Mouse (Mus musculus) spleen, postnatal 4 days (tissue): ENCODE data around the gene Tanc1.

Experiments used
- DNase-seq, 2 experiments: peaks; one replicate each; pipeline ENCODE4 v3.0.0; 2022; ENCODE audit warnings: low spot score in 2 of 2

Tanc1 gene

DNA sequence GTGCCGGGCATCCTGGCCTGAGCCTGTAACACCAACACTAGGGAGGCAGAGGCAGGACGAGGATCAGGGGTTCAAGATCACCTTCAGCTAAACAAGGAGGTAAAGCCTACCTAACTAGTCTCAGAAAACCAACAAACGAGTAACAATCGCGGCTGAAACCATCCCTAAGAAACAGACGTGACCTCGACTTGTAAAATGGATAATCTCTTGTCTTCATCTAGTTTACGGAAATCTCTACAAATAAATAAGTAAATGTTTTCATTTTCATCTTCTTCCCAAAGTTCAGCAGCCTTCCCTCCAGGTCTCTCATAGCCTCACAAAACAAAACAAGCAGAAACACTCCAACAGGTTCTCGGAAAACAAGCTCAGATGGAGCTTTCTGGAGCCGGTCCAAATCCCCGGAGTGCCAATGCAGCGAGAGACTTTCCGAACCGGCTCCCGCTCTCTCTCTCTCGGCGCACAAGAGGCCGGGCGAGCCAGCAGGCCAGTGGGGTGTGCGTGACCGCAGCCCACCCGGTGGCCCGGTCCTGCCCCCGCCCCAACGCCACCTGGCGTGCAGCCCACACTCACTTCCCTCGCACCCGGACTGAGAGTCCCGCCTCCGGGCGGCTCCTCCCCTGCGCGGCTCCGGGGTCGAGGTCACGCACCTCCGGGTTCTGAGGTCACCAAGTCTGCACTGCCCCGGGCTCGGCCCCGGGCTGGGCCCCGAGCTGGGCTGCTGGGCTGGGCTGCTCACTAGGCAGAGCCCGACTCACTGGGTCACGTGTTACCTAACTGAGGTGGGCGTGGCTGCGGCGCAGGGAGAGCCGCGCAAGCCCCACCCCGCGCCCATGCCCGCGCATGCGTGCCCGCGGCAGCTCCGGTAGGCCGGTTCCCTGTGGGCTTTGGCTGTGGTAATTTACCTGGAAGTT, 270.2 kb downstream of the Tanc1 start, which contains the start of gene Wdsub1:
TSS of gene Wdsub1 (minus strand) at position 761 of the 911 bp plus-strand sequence.
- DNase-seq: peak; percentile 94 to 97

DNA sequence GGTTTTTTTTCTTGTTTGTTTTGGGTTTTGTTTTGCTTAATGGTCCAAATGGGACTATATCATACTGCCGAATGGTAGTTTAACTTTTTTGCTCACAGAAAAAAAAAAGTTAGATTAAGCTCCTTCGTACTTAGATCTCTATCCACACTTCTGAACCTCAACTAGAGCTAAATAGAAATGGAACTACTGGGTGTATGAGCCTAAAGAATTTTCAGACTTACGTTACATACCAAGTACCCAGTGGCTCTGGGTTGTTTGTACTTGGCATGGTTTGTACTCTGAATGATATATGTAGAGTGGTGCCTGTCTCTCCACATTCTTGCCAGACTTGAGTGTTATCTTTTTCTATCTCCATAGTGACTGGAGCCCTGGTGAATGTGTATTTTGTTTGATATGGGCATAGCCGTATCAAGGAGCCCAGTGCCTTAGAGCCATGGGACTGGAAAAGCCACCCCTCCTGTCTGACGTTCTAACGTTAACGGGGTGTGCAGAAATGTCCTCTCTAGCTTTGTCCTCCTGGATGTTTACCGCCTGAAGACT, 271.0 kb downstream of the Tanc1 start:
- DNase-seq: no peak

DNA sequence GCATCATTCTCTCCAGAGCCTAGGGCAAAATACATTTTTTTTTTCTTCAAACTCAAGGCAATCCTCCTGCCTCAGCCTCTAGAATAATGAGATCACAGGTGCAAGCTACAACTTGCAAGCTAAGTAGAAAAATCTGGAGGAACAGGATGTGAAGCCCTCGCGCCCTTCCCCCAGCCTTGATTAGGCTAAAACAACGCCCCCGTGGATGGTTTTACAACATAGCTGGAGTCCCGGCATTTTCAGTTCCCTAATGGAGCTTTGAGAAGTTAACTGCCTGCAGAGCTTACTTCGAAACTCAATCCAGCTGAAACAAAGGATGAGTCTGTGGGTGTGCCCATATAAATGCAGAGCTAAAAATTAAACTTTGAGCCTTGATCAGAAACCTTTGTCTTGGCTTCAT, 277.9 kb downstream of the Tanc1 start:
- no peak for DNase-seq
